Mouse (Mus musculus) kidney, adult 8-10 months (tissue): ENCODE measurements around the gene Dnaic1.
A peak's percentile ranks its signal among the peaks of the same experiment; 100 is the strongest.

ENCODE experiments used
- DNase-seq, 2 experiments: peaks; one replicate each; pipeline ENCODE4 v3.0.0; 2022

The Dnaic1 gene

GRCm38 (mm10) chr4:41573492-41573891 is 3.9 kb downstream of the Dnaic1 start:
- DNase-seq = no peak

GRCm38 (mm10) chr4:41575914-41576313 is 6.3 kb downstream of the Dnaic1 start:
- DNase-seq = no peak

GRCm38 (mm10) chr4:41583353-41583752 is 13.8 kb downstream of the Dnaic1 start:
- DNase-seq = no peak

GRCm38 (mm10) chr4:41602818-41603217 is 33.2 kb downstream of the Dnaic1 start:
- DNase-seq = no peak

GRCm38 (mm10) chr4:41604476-41605396 is 35.2 kb downstream of the Dnaic1 start:
- DNase-seq = peak in 1 of 2 experiments; percentile 22

GRCm38 (mm10) chr4:41606784-41607183 is 37.2 kb downstream of the Dnaic1 start:
- DNase-seq = peak; percentile 22 to 61

- DNase-seq = no peak
These were observed 40.4 kb downstream of the Dnaic1 start for GRCm38 (mm10) chr4:41609681-41610593.

- no peak for DNase-seq
These were observed 41.0 kb downstream of the Dnaic1 start for GRCm38 (mm10) chr4:41610594-41610980.

- DNase-seq = no peak
These were observed 42.6 kb downstream of the Dnaic1 start for GRCm38 (mm10) chr4:41612166-41612565.

- peak; percentile 51 to 79 for DNase-seq
These were observed 44.6 kb downstream of the Dnaic1 start for GRCm38 (mm10) chr4:41614156-41614555.

GRCm38 (mm10) chr4:41615661-41616599 is 46.4 kb downstream of the Dnaic1 start:
- DNase-seq = no peak

- no peak for DNase-seq
These were observed 49.6 kb downstream of the Dnaic1 start for GRCm38 (mm10) chr4:41618916-41619746.

- no peak for DNase-seq
These were observed 52.5 kb downstream of the Dnaic1 start for GRCm38 (mm10) chr4:41622071-41622470.

GRCm38 (mm10) chr4:41628202-41628927 is 58.8 kb downstream of the Dnaic1 start:
- DNase-seq = no peak

GRCm38 (mm10) chr4:41630196-41630595 is 60.6 kb downstream of the Dnaic1 start:
- no peak for DNase-seq

GRCm38 (mm10) chr4:41631390-41631789 is 61.8 kb downstream of the Dnaic1 start:
- DNase-seq = peak; percentile 38

- DNase-seq = no peak
These were observed 63.4 kb downstream of the Dnaic1 start for GRCm38 (mm10) chr4:41633001-41633400.

GRCm38 (mm10) chr4:41634631-41635030 is 65.1 kb downstream of the Dnaic1 start:
- no peak for DNase-seq

- no peak for DNase-seq
These were observed 65.6 kb downstream of the Dnaic1 start for GRCm38 (mm10) chr4:41635224-41635623.

- DNase-seq = no peak
These were observed 66.3 kb downstream of the Dnaic1 start for GRCm38 (mm10) chr4:41635906-41636305.

GRCm38 (mm10) chr4:41636366-41636765 is 66.8 kb downstream of the Dnaic1 start:
- peak; percentile 37 to 54 for DNase-seq
